Mouse (Mus musculus): ENCODE data around the gene Psma6. TPM values are rescaled to one million over a fixed set of nuclear protein-coding genes. Genes with fewer than 3 reads are reported as not detected.

Gene Psma6
- total RNA-seq, 2 experiments from 2014 or later: 147 to 163 TPM

- intact Hi-C loops (cut with DNase I): no loop called here
- no peak for DNase-seq
These were observed 72.9 kb downstream of the Psma6 start for GRCm38 (mm10) chr12:55456893-55457292.

- DNase-seq: no peak
- intact Hi-C loops (cut with DNase I): loop anchor here (2.0 kb wide), 1 partner anchor 13 kb away; no protein-coding TSS in a partner anchor
These were observed 75.7 kb downstream of the Psma6 start for GRCm38 (mm10) chr12:55459739-55460138.

GRCm38 (mm10) chr12:55460900-55461299 is 76.9 kb downstream of the Psma6 start:
- intact Hi-C loops (cut with DNase I): loop anchor here (2.0 kb wide), 1 partner anchor 14 kb away; no protein-coding TSS in a partner anchor
- no peak for DNase-seq

GRCm38 (mm10) chr12:55461767-55462166 is 77.7 kb downstream of the Psma6 start:
- no peak for DNase-seq
- intact Hi-C loops (cut with DNase I): loop anchor here (2.0 kb wide), 1 partner anchor 15 kb away; no protein-coding TSS in a partner anchor

GRCm38 (mm10) chr12:55462456-55462855 is 78.4 kb downstream of the Psma6 start:
- DNase-seq: no peak
- intact Hi-C loops (cut with DNase I): no loop called here

- intact Hi-C loops (cut with DNase I): no loop called here
- no peak for DNase-seq
These were observed 79.1 kb downstream of the Psma6 start for GRCm38 (mm10) chr12:55463087-55463486.

GRCm38 (mm10) chr12:55463992-55464845 is 80.2 kb downstream of the Psma6 start:
- DNase-seq: no peak
- intact Hi-C loops (cut with DNase I): no loop called here

- intact Hi-C loops (cut with DNase I): no loop called here
- no peak for DNase-seq
These were observed 80.9 kb downstream of the Psma6 start for GRCm38 (mm10) chr12:55464846-55465361.

- no peak for DNase-seq
- intact Hi-C loops (cut with DNase I): no loop called here
These were observed 81.5 kb downstream of the Psma6 start for GRCm38 (mm10) chr12:55465401-55465983.

GRCm38 (mm10) chr12:55466088-55466701 is 82.2 kb downstream of the Psma6 start:
- peak in 1 of 2 experiments; percentile 28 for DNase-seq
- intact Hi-C loops (cut with DNase I): no loop called here

GRCm38 (mm10) chr12:55466816-55467215 is 82.8 kb downstream of the Psma6 start:
- no peak for DNase-seq
- intact Hi-C loops (cut with DNase I): no loop called here

GRCm38 (mm10) chr12:55467331-55468180 is 83.5 kb downstream of the Psma6 start:
- DNase-seq: no peak
- intact Hi-C loops (cut with DNase I): no loop called here

Other genes starting within 250 kb of the Psma6 start
- gene Srp54b, start 229.1 kb upstream of the Psma6 start, total RNA-seq (2021): 10 to 100 TPM; 27.9 to 37.5 TPM
- 1 to 10 TPM in 1 of 2 experiments, not detected in 1; 4.5 TPM for gene 1700047I17Rik2, start 184.6 kb upstream of the Psma6 start, total RNA-seq (2021)
- 10 to 100 TPM; 20.6 to 25.1 TPM for gene Srp54c, start 154.1 kb upstream of the Psma6 start, total RNA-seq (2021)
- gene 1110008L16Rik, start 84.6 kb upstream of the Psma6 start, total RNA-seq (2021): 1 to 10 TPM; 9.0 to 9.8 TPM
- 1 to 10 TPM; 9.0 to 9.1 TPM for gene Ppp2r3c, start 81.2 kb upstream of the Psma6 start, total RNA-seq (2021)
- gene Nfkbia, start 108.4 kb downstream of the Psma6 start, total RNA-seq (2021): 10 to 100 TPM; 17.6 to 39.5 TPM
- gene Aldoart2, start 181.0 kb downstream of the Psma6 start, total RNA-seq (2021): under 1 TPM; 0.30 to 0.31 TPM
- gene Insm2, start 215.2 kb downstream of the Psma6 start, total RNA-seq (2021): not detected

Data from gastrocnemius, postnatal 36 days (tissue).